Mouse (Mus musculus): ENCODE data around the gene Rbbp4.

DNA sequence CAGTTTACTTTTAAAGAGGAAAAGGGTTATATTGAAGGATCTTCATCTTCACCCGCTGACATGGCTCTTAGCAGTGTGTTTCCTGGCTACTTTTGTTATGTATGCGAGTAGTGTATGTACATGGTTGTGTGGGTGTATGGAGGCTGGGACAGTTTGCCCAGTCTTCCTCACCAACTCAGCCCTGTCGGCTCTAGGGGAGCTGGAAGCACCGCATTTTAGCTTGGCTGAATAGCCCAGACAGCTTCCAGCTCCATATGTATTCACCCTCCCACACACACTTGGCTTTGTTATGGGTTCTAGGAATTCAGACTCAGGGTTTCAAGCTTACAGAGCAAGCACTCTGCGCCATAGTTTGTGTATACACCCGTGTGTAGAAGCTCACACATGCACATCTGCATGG, 15.9 kb upstream of the Rbbp4 start:
- TF ChIP-seq CTCF (IDR thresholded peaks at IDR 0.05 in 2 of 3, conservative IDR thresholded peaks at IDR 0.05 in 1 of 3; ENCODE audit: control insufficient read depth in 1 of 3, insufficient read depth in 1 of 3, low read depth in 2 of 3, low read length in 3 of 3, poor library complexity in 1 of 3, severe bottlenecking in 1 of 3), result no peak
- no peak for TF ChIP-seq TAL1 (IDR thresholded peaks at IDR 0.05; ENCODE audit: low read length)
- TF ChIP-seq POLR2A (IDR thresholded peaks at IDR 0.05; ENCODE audit: control insufficient read depth in 1 of 2, insufficient read depth in 1 of 2, low read depth in 1 of 2, low read length in 2 of 2, poor library complexity in 1 of 2), result no peak
- TF ChIP-seq GATA1 (IDR thresholded peaks at IDR 0.05; ENCODE audit: low read depth, low read length), result no peak
- no peak for TF ChIP-seq RAD21 (IDR thresholded peaks at IDR 0.05; ENCODE audit: low read depth, low read length)
- no peak for TF ChIP-seq TCF12 (IDR thresholded peaks at IDR 0.05; ENCODE audit: low read depth, low read length)
- no peak for TF ChIP-seq RCOR1 (IDR thresholded peaks at IDR 0.05; ENCODE audit: low read depth, low read length)
- TF ChIP-seq MAZ (IDR thresholded peaks at IDR 0.05; ENCODE audit: low read depth, low read length), result no peak
- no peak for TF ChIP-seq MYC (IDR thresholded peaks at IDR 0.05; ENCODE audit: low read depth, low read length)
- no peak for TF ChIP-seq ZNF384 (IDR thresholded peaks at IDR 0.05; ENCODE audit: low read depth, low read length)
- TF ChIP-seq EP300 (IDR thresholded peaks at IDR 0.05; ENCODE audit: low read depth in 1 of 2, low read length in 2 of 2), result no peak
- TF ChIP-seq MAX (IDR thresholded peaks at IDR 0.05; ENCODE audit: low read length), result no peak
- TF ChIP-seq MEF2A (IDR thresholded peaks at IDR 0.05; ENCODE audit: extremely low read depth, insufficient replicate concordance, low read depth, low read length, poor library complexity, severe bottlenecking), result no peak
- no peak for TF ChIP-seq E2F4 (IDR thresholded peaks at IDR 0.05; ENCODE audit: borderline replicate concordance, low read depth, low read length)

Data from MEL (cell line).